Mouse (Mus musculus): Measurements from ENCODE around the gene Sgms2.

Gene Sgms2

DNA sequence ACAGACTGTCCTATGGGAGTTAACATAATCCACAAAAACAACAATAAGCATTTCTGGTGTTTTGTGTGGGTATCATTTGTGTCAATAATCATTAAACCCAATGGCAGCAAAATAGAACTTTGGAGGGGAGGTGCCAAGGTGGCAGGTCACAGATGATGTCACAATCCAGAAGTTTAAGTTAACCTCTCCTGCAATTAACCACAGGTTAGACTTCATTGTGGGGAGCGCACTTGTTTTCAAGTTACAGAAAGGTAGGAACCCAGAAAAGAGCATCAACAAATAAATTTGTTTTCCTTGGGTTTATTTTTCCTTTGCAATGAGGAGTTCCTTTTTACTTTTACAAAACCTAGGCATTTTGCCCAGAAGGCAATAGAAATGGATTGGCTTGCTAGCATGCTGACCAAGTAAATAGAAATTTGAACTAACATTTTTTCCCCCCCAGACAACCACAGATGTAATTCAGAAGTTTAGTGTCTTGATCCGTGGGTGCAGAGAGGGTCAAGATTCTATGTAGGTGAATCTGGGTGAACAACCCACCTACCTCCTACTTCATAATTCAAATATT, at the start of gene Sgms2:
TSS of gene Sgms2 (minus strand) at position 51 of the 565 bp plus-strand sequence.
- no peak for DNase-seq (ENCODE audit: low spot score)

GRCm38 (mm10) chr3:131525229-131525628, 34.0 kb upstream of the Sgms2 start:
- DNase-seq (ENCODE audit: low spot score), result no peak

- DNase-seq (ENCODE audit: low spot score), result peak; percentile 50
These were observed 33.6 kb upstream of the Sgms2 start for GRCm38 (mm10) chr3:131524779-131525178.

DNA sequence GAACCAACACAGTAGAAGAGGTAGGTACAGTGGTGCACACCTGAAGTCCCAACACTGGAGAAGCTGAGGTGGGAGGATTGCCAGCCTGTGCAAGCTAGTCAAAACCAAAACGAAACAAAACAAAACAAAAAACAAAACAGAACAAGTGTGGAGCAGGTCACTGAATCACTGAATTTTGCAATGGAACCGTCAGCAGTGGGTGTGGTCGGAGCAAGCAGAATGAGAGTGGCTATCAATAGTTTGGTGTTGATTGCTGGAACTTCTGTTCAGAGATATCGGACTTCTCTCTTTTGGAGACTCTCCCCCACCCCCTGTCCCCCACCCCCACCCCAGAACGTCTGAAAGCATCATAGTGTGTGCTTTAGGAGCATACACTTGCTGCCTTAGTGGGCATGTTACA, 33.0 kb upstream of the Sgms2 start:
- no peak for DNase-seq (ENCODE audit: low spot score)

DNA sequence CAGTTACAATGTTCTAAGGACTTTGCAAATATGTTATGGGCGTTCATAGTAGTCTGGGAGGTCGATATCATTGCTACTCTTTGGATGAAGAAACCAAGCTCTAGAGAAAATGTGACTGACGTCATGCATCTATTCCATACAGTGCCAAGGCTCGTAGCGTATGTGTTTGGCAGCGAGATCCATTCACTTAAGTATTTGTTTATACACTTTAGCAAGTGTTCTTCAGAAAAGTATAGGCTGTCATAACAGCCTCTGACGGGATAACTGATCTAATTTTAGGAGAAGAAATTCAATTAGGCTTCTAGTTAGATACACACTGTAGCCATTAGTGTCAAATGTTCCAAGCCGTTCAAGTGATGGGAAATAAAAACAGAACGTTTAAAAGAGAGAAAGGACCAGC, 32.5 kb upstream of the Sgms2 start:
- DNase-seq (ENCODE audit: low spot score), result no peak

DNA sequence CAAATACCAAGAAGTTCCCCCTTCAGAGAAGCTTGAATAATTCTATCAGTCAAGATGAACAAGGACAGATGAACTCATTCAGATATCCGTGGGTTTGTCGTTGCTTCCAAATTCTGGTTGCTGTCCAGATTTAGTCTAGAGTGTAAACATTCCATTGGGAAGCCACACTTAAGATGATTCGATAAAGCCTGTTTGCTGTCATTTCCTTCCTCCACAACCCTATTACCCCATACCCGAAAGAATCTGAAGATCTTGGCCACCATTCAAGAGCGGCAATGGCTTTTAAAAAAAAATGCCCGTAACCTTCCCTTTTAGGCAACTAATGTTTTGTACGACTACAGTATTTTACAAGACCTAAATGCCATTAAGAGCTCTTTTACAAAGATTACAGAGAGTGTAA, 31.0 kb upstream of the Sgms2 start:
- DNase-seq (ENCODE audit: low spot score), result no peak

DNA sequence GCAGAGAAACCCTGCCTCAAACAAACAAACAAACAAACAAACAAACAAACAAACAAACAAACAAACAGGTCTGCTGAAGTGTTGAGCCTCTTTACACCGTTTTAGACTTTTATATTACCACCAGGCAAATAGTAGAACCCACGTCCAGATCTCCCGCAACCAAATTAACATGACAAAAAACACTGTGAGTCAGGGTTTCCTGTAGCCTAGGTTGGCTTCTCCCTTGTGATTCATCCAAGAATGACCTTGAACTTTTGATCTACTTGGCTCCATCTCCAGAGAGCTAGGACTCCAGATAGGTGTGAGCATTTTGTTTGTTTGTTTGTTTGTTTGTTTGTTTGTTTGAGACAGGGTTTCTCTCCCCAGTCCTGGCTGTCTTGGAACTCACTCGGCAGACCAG, 30.0 kb upstream of the Sgms2 start:
- no peak for DNase-seq (ENCODE audit: low spot score)

GRCm38 (mm10) chr3:131517756-131518155, 26.5 kb upstream of the Sgms2 start:
- DNase-seq (ENCODE audit: low spot score), result no peak

DNA sequence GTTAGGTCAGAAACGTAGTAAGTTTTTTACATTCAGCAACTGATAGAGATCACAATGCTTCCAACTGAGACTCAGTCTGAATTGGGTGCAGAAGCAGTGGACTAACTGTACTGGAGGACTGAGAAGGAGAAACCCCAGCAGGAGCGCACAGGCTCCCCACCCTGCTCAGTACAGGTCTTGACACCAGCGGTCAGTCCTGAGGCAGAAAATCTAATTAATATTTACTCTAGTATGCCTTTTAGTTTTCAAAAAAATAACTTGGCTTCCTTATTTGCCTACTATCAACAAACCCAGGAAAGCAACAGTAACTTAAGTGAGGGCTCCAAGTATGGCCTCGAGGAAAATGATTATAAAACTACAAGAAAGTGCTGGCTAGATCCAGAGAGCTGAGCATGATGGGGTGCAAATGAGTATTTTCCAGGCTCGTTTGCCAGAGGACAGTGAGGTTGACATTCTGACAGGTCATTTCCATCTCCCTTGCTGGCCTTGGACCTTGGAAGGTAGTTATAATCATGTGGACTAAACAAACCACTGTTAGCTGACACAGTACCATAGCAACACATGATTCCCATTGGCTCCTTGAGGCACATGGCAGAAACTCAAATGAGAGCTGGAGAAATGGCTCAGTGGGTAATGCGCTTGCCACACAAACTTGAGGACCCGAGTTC, 25.3 kb upstream of the Sgms2 start:
- DNase-seq (ENCODE audit: low spot score), result no peak

GRCm38 (mm10) chr3:131511616-131512015, 20.4 kb upstream of the Sgms2 start:
- no peak for DNase-seq (ENCODE audit: low spot score)

- DNase-seq (ENCODE audit: low spot score), result no peak
These were observed 16.8 kb upstream of the Sgms2 start for GRCm38 (mm10) chr3:131508024-131508423.

- no peak for DNase-seq (ENCODE audit: low spot score)
These were observed 13.5 kb upstream of the Sgms2 start for GRCm38 (mm10) chr3:131504595-131505223.

DNA sequence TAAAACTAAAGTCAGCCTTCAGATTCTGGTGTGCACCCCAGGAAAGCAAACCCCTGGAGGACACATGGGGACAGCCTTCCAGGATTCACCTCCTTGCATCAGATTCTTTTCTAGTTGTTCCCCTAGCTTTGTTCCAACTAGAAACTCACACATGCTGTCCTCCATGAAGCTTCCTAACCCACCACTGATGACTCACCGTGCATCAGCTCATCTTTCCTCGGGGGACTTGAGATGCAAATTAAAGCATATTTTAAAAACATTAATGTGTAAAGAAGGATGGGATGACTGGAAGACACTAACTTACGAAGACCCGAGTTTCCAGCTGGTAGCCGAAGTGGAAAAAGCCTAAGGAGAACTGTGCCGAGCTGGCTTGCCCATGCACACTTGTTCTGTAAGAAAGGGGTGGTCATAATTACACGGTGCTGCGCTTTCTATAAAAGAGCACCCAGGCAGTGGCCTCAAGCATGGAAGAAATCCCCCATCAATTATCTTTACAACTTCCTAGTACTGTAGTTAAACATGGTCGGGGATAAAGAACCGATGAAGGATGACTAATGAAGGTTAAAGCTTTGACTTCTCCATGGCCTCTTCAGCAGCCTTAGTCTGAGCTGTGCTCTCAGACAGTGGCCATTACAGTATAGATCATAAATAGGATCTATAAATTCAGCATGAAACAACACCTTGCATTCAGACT, 10.6 kb upstream of the Sgms2 start:
- no peak for DNase-seq (ENCODE audit: low spot score)

GRCm38 (mm10) chr3:131499651-131500050, 8.4 kb upstream of the Sgms2 start:
- no peak for DNase-seq (ENCODE audit: low spot score)

- no peak for DNase-seq (ENCODE audit: low spot score)
These were observed 5.4 kb upstream of the Sgms2 start for GRCm38 (mm10) chr3:131496506-131497122.

- no peak for DNase-seq (ENCODE audit: low spot score)
These were observed 3.9 kb upstream of the Sgms2 start for GRCm38 (mm10) chr3:131495076-131495475.

GRCm38 (mm10) chr3:131493194-131493593, 2.0 kb upstream of the Sgms2 start:
- no peak for DNase-seq (ENCODE audit: low spot score)

DNA sequence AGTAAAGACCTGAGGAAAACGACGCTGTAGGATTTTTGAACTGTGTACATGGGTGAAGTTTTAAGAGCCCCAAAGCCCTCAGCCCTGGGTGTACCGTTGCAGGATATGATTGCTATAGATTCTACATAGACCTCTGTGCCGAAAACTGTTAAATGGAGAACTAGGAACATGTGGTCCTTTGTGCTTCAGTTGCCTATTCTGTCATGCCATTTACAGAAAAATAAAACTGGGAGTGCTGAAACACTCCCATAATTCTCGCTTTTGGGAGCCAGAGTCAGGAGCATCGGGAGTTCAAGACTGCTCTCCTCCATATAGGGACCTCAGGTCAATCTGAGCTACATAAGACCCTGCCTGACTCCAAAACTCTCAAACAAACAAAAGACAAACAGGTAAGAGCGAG, 769 bp upstream of the Sgms2 start:
- DNase-seq (ENCODE audit: low spot score), result no peak

GRCm38 (mm10) chr3:131490143-131490908, 885 bp downstream of the Sgms2 start:
- DNase-seq (ENCODE audit: low spot score), result peak; percentile 82

DNA sequence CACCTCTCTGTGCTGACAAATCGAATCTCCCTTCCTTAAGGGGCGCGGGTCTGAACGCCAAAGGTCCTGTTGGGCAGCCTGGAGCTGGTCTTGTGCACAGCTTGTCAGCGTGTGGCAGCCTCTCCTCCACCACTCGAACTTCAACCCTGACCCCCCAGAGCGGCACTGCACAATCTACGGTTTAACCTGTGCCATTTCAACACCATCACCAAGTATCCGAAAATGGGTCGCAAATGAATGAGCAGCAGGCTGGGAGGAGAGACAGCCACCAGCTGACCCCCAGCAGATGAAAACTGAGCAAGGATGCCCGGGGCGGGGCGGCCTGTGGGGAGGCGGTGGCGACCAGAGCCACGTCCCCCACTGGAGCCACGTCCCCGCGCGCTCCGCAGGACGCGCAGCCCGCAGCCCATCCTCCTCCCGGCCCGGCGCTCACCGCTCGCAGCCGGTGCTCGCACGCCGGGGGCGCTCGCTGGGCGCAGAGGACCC, 1.5 kb downstream of the Sgms2 start:
- DNase-seq (ENCODE audit: low spot score), result peak; percentile 70

DNA sequence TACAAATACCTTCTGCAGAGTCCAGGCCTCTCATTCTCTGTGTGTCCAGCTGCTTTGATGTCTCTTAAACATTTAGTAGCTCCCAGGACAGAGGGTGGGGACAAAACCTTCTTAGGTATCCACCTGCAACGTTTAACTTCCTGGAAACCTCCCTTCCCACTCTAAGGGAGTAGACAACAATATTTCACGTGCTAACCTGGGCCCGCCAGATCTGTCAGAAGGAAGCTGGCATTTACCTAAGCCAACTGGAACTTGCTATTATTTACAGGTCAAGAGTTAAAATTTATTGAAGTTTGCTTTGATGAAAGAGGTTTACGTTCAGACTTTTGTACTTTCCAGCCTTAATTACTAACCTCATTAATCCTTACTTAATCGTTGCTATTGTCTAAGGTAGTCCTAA, 2.2 kb downstream of the Sgms2 start:
- DNase-seq (ENCODE audit: low spot score), result no peak

DNA sequence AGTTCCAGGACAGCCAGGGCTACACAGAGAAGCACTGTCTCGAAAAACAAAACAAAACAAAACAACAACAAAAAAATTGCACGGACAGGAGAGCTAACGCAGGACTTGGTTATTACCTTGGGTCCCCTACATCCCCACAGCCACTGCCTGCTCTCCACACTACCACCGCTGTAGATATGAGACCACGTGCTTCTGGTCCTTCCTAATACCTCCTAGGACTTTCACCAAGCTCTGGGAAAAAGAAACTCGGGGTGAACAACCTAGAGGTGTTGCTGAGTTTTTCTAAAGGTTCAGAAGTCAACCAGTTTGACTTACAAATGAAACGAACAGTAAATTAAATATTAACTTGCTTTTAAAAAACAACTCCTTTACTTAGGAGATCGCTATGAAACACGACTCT, 2.8 kb downstream of the Sgms2 start:
- DNase-seq (ENCODE audit: low spot score), result no peak
